Mouse (Mus musculus) limb, embryonic 12.5 days (tissue): ENCODE results near the gene Klrc2. TPM values are rescaled to one million over a fixed set of nuclear protein-coding genes. Genes with fewer than 3 reads are reported as not detected.

Experiments
- microRNA-seq: library from miRNA; unstranded; fragments of <30 nt; microRNA quantifications from one replicate; pipeline ENCODE4, GENCODE M21; 2017
- polyA plus RNA-seq: library from polyadenylated mRNA; unstranded; fragments of >200 nt; fragmentation: Nextera tagmentation; extraction: Ambion mirVana; gene quantifications from 2 replicates; pipeline ENCODE4 v1.2.1, GENCODE M21; 2016

Klrc2 gene
- polyA plus RNA-seq, 1 experiment from 2014 or later: not detected

Small RNA genes within 50 kb of the gene (microRNA-seq; reads per million reads assigned to microRNA genes)
- gene Mir680-1: not detected

Other genes starting within 250 kb of the Klrc2 start
- 1.3 and 1.7 TPM in 2 replicates for gene Clec1a, start 208.7 kb downstream of the Klrc2 start, polyA plus RNA-seq
- not detected in 2 replicates for gene Olr1, start 153.5 kb downstream of the Klrc2 start, polyA plus RNA-seq
- not detected in 2 replicates for gene Tmem52b, start 148.1 kb downstream of the Klrc2 start, polyA plus RNA-seq
- gene Gabarapl1, start 127.5 kb downstream of the Klrc2 start, polyA plus RNA-seq: 46.4 and 46.6 TPM in 2 replicates
- not detected in 2 replicates for gene Klre1, start 82.8 kb downstream of the Klrc2 start, polyA plus RNA-seq
- gene Klrd1, start 68.9 kb downstream of the Klrc2 start, polyA plus RNA-seq: not detected in 2 replicates
- not detected in 2 replicates for gene Klrk1, start 36.8 kb downstream of the Klrc2 start, polyA plus RNA-seq
- not detected in 2 replicates for gene Klrc3, start 17.4 kb downstream of the Klrc2 start, polyA plus RNA-seq
- gene Klrc1, start 18.3 kb upstream of the Klrc2 start, polyA plus RNA-seq: not detected in 2 replicates
- not detected in 2 replicates for gene Klri1, start 56.4 kb upstream of the Klrc2 start, polyA plus RNA-seq
- not detected in 2 replicates for gene Klri2, start 79.8 kb upstream of the Klrc2 start, polyA plus RNA-seq
- not detected in 2 replicates for gene Gm156, start 123.6 kb upstream of the Klrc2 start, polyA plus RNA-seq
- not detected in 2 replicates for gene Gm17631, start 202.0 kb upstream of the Klrc2 start, polyA plus RNA-seq
- not detected in 2 replicates for gene Klra17, start 216.0 kb upstream of the Klrc2 start, polyA plus RNA-seq